Mouse (Mus musculus) heart, postnatal 0 days (tissue): ENCODE results near the gene Zpbp2. TPM values are rescaled to one million over a fixed set of nuclear protein-coding genes. Genes with fewer than 3 reads are reported as not detected.
A peak's percentile ranks its signal among the peaks of the same experiment; 100 is the strongest.
"Not testable (repeated sequence)": the region's sequence is repeated elsewhere in the genome, so short reads cannot be mapped to it uniquely, and the experiment has no call there.

Experiments
- ATAC-seq: fragments of 200-750 bp; cut with Nextera tagmentation; 2 replicates; pipeline ENCODE4 v1.8.0; 2017; ENCODE audit warnings: low read depth, moderate number of reproducible peaks, moderate library complexity; ENCODE audit not compliant: insufficient read depth
- DNase-seq: peaks from one replicate; pipeline ENCODE4 v3.0.0-alpha.2; 2016; ENCODE audit warnings: low spot score
- H3K27ac ChIP-seq: fragments of 300-500 bp; sonication (generic); 2 replicates; pipeline ENCODE4 v1.5.1; 2014; ENCODE audit warnings: low read depth, mild to moderate bottlenecking
- H3K27me3 ChIP-seq: fragments of 300-500 bp; sonication (generic); 2 replicates; pipeline ENCODE4 v1.6.1; 2014; ENCODE audit warnings: low read length, mixed read lengths; ENCODE audit not compliant: control insufficient read depth, insufficient read depth
- H3K36me3 ChIP-seq: fragments of 300-500 bp; sonication (generic); replicated peaks from 2 replicates; pipeline ENCODE4 v1.6.1; 2014; ENCODE audit warnings: low read length, mixed read lengths; ENCODE audit not compliant: control insufficient read depth, insufficient read depth
- H3K4me1 ChIP-seq: fragments of 300-500 bp; sonication (generic); 2 replicates; pipeline ENCODE4 v1.6.1; 2014; ENCODE audit warnings: antibody characterized with exemption; ENCODE audit not compliant: control insufficient read depth, insufficient read depth
- H3K4me2 ChIP-seq: fragments of 300-500 bp; sonication (generic); 2 replicates; pipeline ENCODE4 v1.6.1; 2014; ENCODE audit warnings: low read depth, mild to moderate bottlenecking, low read length, moderate library complexity
- H3K4me3 ChIP-seq: fragments of 300-500 bp; sonication (generic); 2 replicates; pipeline ENCODE4 v1.5.1; 2014; ENCODE audit warnings: low read depth, low read length
- H3K9ac ChIP-seq: fragments of 300-500 bp; sonication (generic); replicated peaks from 2 replicates; pipeline ENCODE4 v1.6.1; 2014; ENCODE audit warnings: low read depth, low read length, mixed read lengths
- H3K9me3 ChIP-seq: fragments of 300-500 bp; sonication (generic); replicated peaks from 2 replicates; pipeline ENCODE4 v1.6.1; 2016; ENCODE audit warnings: low read length; ENCODE audit not compliant: control insufficient read depth
- CTCF ChIP-seq: IDR thresholded peaks from 2 replicates; pipeline ENCODE4 v1.5.1; 2016; ENCODE audit warnings: antibody characterized with exemption, control low read depth, low read depth
- EP300 ChIP-seq: IDR thresholded peaks from 2 replicates; pipeline ENCODE4 v1.6.1; 2016; ENCODE audit warnings: antibody characterized with exemption, low read depth
- WGBS: fragments of 180-500 bp; shearing (Covaris S2); extraction: QIAGEN DNeasy Blood & Tissue Kit; methylation state at CpG from one replicate; pipeline ENCODE4 v1.1.7; 2014; 5-methylcytosine and 5-hydroxymethylcytosine counted together
- polyA plus RNA-seq: library from polyadenylated mRNA; unstranded; fragments of >200 nt; fragmentation: Nextera tagmentation; extraction: Ambion mirVana; gene quantifications from 2 replicates; pipeline ENCODE4 v1.2.1, GENCODE M21; 2015
- total RNA-seq: library from RNA; depleted of rRNA; stranded (reverse); fragments of >200 nt; gene quantifications from 2 replicates; pipeline ENCODE4 v1.2.3, GENCODE M21; 2014; ENCODE audit warnings: low replicate concordance; rRNA removed

Zpbp2 gene
- total and polyA plus RNA-seq, 2 experiments from 2014 or later, result 0.14 TPM; not detected in 1

DNA sequence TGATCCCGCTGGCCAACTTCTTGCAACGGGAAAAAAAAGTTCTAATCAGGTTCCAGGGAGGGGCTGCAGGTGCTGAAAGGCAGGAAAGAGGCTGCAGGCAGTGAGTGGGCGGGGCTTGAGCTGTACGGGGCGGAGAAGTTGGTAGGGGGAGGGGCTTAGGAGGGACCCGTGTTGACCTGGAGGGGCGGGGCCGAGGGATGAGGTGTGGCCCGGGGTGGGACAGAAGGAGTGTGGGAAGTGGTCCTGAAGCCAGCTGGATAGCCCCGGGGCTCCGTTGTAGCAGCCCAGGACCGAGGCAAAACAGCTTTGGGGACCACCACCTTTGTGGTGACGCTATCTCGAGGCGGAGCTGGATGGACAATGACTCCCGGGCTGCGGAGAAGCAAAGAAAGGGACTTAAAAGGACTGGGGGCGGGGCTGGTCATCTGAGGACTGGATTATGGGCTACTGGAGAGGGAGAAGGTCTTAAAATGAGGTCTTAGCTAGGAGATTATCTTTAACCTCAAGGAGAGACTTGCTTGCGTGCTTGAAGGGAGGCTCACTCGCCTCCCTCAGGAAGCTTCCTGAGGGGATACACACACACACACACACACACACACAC, 51.3 kb downstream of the Zpbp2 start:
- Histone ChIP-seq H3K4me1 (peaks cover 12% of the 10 kb centered on the region; the same call in 1 of the 2 replicates), H3K4me2 (peak overlapping the region; percentile 43), H3K27ac (no peak overlapping the region), H3K4me3 (no peak overlapping the region), H3K27me3 (peaks cover 17% of the 10 kb centered on the region), H3K9ac (no peak overlapping the region), H3K9me3 (no peaks in the 10 kb centered on the region), H3K36me3 (no peaks in the 10 kb centered on the region)
- TF ChIP-seq EP300, result no peak
- TF ChIP-seq CTCF, result no peak
- WGBS, result 1% methylated on average over 20 of the region's 20 CpGs
- DNase-seq, result no peak
- peak; percentile 28; the same call in 1 of the 2 replicates for ATAC-seq

DNA sequence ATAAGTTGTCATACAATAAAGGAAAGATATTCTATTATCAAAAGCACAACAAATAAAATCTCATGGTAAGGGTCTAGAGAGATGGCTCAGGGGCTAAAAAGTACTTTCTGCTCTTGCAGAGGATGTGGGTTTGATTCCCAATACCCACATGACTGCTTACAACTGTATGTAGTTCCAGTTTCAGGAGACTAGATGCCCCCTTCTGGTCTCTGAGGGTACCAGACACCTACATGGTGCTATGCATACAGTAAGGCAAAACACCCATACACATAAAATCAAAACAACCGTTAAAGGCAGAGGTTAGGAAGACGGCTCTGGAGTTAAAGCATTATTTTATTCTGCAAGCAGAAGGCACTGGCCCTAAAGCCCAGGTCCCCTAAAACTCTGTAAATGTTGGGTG, 53.1 kb downstream of the Zpbp2 start:
- DNase-seq (no peak), ATAC-seq (no peak)
- 80% methylated on average over 2 of the region's 2 CpGs for WGBS
- H3K4me1 ChIP-seq, result 0 out of 2 replicates have a peak, but pooled peaks cover 12% of the 10 kb centered on the region
- no peak for TF ChIP-seq EP300
- TF ChIP-seq CTCF, result no peak
- H3K36me3 ChIP-seq, result no peaks in the 10 kb centered on the region
- no peak overlapping the region for H3K4me3 ChIP-seq
- H3K9ac ChIP-seq, result no peak overlapping the region
- H3K27me3 ChIP-seq, result peaks cover 7% of the 10 kb centered on the region; the same call in 1 of the 2 replicates
- H3K9me3 ChIP-seq, result no peaks in the 10 kb centered on the region
- H3K27ac ChIP-seq, result no peak overlapping the region
- H3K4me2 ChIP-seq, result no peak overlapping the region

DNA sequence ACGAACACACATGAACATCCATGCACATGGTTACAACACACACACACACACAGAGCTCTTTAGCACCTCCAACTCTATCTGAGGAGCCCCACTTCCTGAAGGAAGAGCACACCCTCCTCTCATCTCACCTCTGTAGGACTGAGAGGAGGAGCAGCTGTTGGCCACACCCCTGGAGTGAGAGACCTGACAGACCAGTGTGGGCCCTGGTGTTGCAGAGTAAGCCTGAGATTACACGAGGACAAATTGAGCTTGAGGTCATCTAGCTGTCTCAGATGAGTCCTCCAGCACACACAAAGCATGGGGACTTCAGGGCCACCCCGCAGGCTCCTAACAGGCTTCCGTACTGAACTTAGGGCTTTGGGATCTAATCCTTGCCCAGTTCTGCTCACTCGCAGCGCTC, 54.0 kb downstream of the Zpbp2 start:
- not testable (repeated sequence) for H3K27me3 ChIP-seq, H3K4me3 ChIP-seq, DNase-seq, ATAC-seq, H3K36me3 ChIP-seq, H3K9me3 ChIP-seq, H3K9ac ChIP-seq, H3K27ac ChIP-seq, H3K4me2 ChIP-seq
- WGBS, result 65% methylated on average over 6 of the region's 6 CpGs
- 0 out of 2 replicates have a peak, but pooled peaks cover 12% of the 10 kb centered on the region for H3K4me1 ChIP-seq

DNA sequence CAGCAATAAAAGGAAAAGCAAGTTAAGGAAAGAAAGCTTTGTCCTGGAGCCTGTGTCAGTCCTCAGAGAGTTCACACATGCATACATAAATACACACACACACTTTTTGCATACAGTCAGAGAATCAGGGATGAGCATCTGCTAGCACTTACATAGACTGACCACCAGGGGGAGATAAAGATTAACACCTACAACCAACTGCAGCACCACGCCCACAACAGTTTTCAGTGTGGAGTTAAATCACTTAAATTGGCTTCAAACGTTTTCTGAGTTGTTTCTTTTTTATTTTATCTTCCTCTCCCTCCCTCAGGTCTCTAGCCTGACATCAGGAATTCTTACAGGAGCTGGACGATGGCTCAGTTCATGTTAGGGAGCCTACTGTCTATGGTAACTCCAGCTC, 55.9 kb downstream of the Zpbp2 start:
- Histone ChIP-seq H3K4me2 (no peak overlapping the region), H3K27ac (no peak overlapping the region), H3K9me3 (no peaks in the 10 kb centered on the region), H3K4me1 (0 out of 2 replicates have a peak, but pooled peaks cover 9% of the 10 kb centered on the region), H3K27me3 (no peaks in the 10 kb centered on the region), H3K4me3 (no peak overlapping the region), H3K36me3 (no peaks in the 10 kb centered on the region), H3K9ac (no peak overlapping the region)
- WGBS, result 4% methylated on average over 3 of the region's 3 CpGs
- peak; percentile 44 for DNase-seq
- no peak for ATAC-seq
- TF ChIP-seq CTCF (peak; percentile 81), EP300 (no peak)

Other genes starting within 250 kb of the Zpbp2 start
- not detected in 2 replicates for gene Neurod2, start 221.4 kb upstream of the Zpbp2 start, total RNA-seq
- not detected in 2 replicates for gene Neurod2, start 221.4 kb upstream of the Zpbp2 start, polyA plus RNA-seq
- gene Ppp1r1b, start 202.7 kb upstream of the Zpbp2 start, total RNA-seq, result 16.3 and 18.6 TPM in 2 replicates
- gene Ppp1r1b, start 202.7 kb upstream of the Zpbp2 start, polyA plus RNA-seq, result 32.1 and 38.5 TPM in 2 replicates
- gene Stard3, start 192.7 kb upstream of the Zpbp2 start, total RNA-seq, result 44.8 and 53.6 TPM in 2 replicates
- gene Stard3, start 192.7 kb upstream of the Zpbp2 start, polyA plus RNA-seq, result 34.7 and 35.3 TPM in 2 replicates
- 293 and 299 TPM in 2 replicates for gene Tcap, start 167.3 kb upstream of the Zpbp2 start, total RNA-seq
- 455 and 518 TPM in 2 replicates for gene Tcap, start 167.3 kb upstream of the Zpbp2 start, polyA plus RNA-seq
- 4.2 TPM in 1 of 2 replicates, not detected in the other for gene Pnmt, start 164.6 kb upstream of the Zpbp2 start, total RNA-seq
- 0.26 TPM in 1 of 2 replicates, not detected in the other for gene Pnmt, start 164.6 kb upstream of the Zpbp2 start, polyA plus RNA-seq
- gene Pgap3, start 150.6 kb upstream of the Zpbp2 start, total RNA-seq, result 35.7 and 46.0 TPM in 2 replicates
- gene Pgap3, start 150.6 kb upstream of the Zpbp2 start, polyA plus RNA-seq, result 15.9 and 18.2 TPM in 2 replicates
- 23.2 and 31.4 TPM in 2 replicates for gene Erbb2, start 138.6 kb upstream of the Zpbp2 start, total RNA-seq
- gene Erbb2, start 138.6 kb upstream of the Zpbp2 start, polyA plus RNA-seq, result 15.5 and 16.8 TPM in 2 replicates
- 20.6 and 26.5 TPM in 2 replicates for gene Mien1, start 112.1 kb upstream of the Zpbp2 start, total RNA-seq
- gene Mien1, start 112.1 kb upstream of the Zpbp2 start, polyA plus RNA-seq, result 104 and 113 TPM in 2 replicates
- gene Grb7, start 104.7 kb upstream of the Zpbp2 start, total RNA-seq, result 0.92 and 0.93 TPM in 2 replicates
- gene Grb7, start 104.7 kb upstream of the Zpbp2 start, polyA plus RNA-seq, result 0.15 and 0.23 TPM in 2 replicates
- gene Ikzf3, start 5.1 kb upstream of the Zpbp2 start, total RNA-seq, result 8.3 TPM in 1 of 2 replicates, not detected in the other
- gene Ikzf3, start 5.1 kb upstream of the Zpbp2 start, polyA plus RNA-seq, result 0.15 TPM in 1 of 2 replicates, not detected in the other
- 36.1 and 44.8 TPM in 2 replicates for gene Ormdl3, start 36.3 kb downstream of the Zpbp2 start, total RNA-seq
- 49.4 and 50.2 TPM in 2 replicates for gene Ormdl3, start 36.3 kb downstream of the Zpbp2 start, polyA plus RNA-seq
- gene Lrrc3c, start 47.2 kb downstream of the Zpbp2 start, total RNA-seq, result not detected in 2 replicates
- not detected in 2 replicates for gene Lrrc3c, start 47.2 kb downstream of the Zpbp2 start, polyA plus RNA-seq
- 0.15 and 0.19 TPM in 2 replicates for gene Gm12355, start 74.6 kb downstream of the Zpbp2 start, total RNA-seq
- 0.23 and 0.26 TPM in 2 replicates for gene Gm12355, start 74.6 kb downstream of the Zpbp2 start, polyA plus RNA-seq
- not detected in 2 replicates for gene Gsdma3, start 75.3 kb downstream of the Zpbp2 start, total RNA-seq
- not detected in 2 replicates for gene Gsdma3, start 75.3 kb downstream of the Zpbp2 start, polyA plus RNA-seq
- gene Gsdma2, start 95.7 kb downstream of the Zpbp2 start, total RNA-seq, result not detected in 2 replicates
- gene Gsdma2, start 95.7 kb downstream of the Zpbp2 start, polyA plus RNA-seq, result not detected in 2 replicates
- not detected in 2 replicates for gene Gsdma, start 113.3 kb downstream of the Zpbp2 start, total RNA-seq
- gene Gsdma, start 113.3 kb downstream of the Zpbp2 start, polyA plus RNA-seq, result not detected in 2 replicates
- 96.4 and 130 TPM in 2 replicates for gene Psmd3, start 131.5 kb downstream of the Zpbp2 start, total RNA-seq
- gene Psmd3, start 131.5 kb downstream of the Zpbp2 start, polyA plus RNA-seq, result 134 and 147 TPM in 2 replicates
- 0.23 TPM in 1 of 2 replicates, not detected in the other for gene Csf3, start 150.2 kb downstream of the Zpbp2 start, total RNA-seq
- not detected in 2 replicates for gene Csf3, start 150.2 kb downstream of the Zpbp2 start, polyA plus RNA-seq
- 39.9 and 48.0 TPM in 2 replicates for gene Med24, start 178.3 kb downstream of the Zpbp2 start, total RNA-seq
- gene Med24, start 178.3 kb downstream of the Zpbp2 start, polyA plus RNA-seq, result 21.9 and 23.3 TPM in 2 replicates
- gene Thra, start 189.5 kb downstream of the Zpbp2 start, total RNA-seq, result 188 and 234 TPM in 2 replicates
- 40.8 and 44.0 TPM in 2 replicates for gene Thra, start 189.5 kb downstream of the Zpbp2 start, polyA plus RNA-seq
- gene Nr1d1, start 224.2 kb downstream of the Zpbp2 start, total RNA-seq, result 21.0 and 24.3 TPM in 2 replicates
- gene Nr1d1, start 224.2 kb downstream of the Zpbp2 start, polyA plus RNA-seq, result 10.2 and 10.7 TPM in 2 replicates
- 47.4 and 54.6 TPM in 2 replicates for gene Msl1, start 244.4 kb downstream of the Zpbp2 start, total RNA-seq
- gene Msl1, start 244.4 kb downstream of the Zpbp2 start, polyA plus RNA-seq, result 11.3 and 12.6 TPM in 2 replicates